Mouse (Mus musculus): Measurements from ENCODE around the gene Rdh8.

GRCm38 (mm10) chr9:20859926-20860325, 41.6 kb downstream of the Rdh8 start:
- TF ChIP-seq EP300 (IDR thresholded peaks at IDR 0.05; ENCODE audit: insufficient read depth, low read depth, low read length) (no peak), CTCF (IDR thresholded peaks at IDR 0.05) (no peak)

Measured in heart, adult 2 months (tissue).